Mouse (Mus musculus) monocyte, adult 2 months (primary cell): Measurements from ENCODE around the gene Gm26602.
A peak's percentile ranks its signal among the peaks of the same experiment; 100 is the strongest.

Experiments used
- DNase-seq, 2 experiments: peaks; one replicate each; pipeline ENCODE4 v3.0.0; 2022; ENCODE audit warnings: low spot score in 2 of 2, low read depth in 1 of 2

Gene Gm26602

DNA sequence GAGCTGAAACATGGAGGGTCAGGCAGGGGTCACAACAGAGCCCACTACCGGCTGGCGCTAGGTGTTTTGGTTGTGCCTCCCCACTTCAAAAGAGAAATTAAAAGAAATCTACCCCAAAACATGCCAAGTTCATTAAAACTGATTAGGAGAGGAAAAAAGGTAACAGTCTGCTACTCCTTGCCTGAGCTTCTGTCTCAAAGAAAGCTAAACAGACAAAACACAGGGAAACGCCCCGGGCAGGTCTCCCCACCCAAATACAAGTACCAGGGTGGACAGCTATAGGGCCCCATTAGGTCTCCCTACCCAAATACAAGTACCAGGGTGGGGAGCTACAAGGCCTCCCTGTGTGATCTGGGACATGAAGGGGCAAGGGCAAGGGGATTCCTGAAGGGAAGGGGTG, at the start of gene Gm26602:
Gene Gm26602 (plus strand): TSS at position 301 of the 400 bp plus-strand sequence.
- no peak for DNase-seq

- no peak for DNase-seq
Observed at GRCm38 (mm10) chr10:79861230-79862048, 49.2 kb upstream of the Gm26602 start.

DNA sequence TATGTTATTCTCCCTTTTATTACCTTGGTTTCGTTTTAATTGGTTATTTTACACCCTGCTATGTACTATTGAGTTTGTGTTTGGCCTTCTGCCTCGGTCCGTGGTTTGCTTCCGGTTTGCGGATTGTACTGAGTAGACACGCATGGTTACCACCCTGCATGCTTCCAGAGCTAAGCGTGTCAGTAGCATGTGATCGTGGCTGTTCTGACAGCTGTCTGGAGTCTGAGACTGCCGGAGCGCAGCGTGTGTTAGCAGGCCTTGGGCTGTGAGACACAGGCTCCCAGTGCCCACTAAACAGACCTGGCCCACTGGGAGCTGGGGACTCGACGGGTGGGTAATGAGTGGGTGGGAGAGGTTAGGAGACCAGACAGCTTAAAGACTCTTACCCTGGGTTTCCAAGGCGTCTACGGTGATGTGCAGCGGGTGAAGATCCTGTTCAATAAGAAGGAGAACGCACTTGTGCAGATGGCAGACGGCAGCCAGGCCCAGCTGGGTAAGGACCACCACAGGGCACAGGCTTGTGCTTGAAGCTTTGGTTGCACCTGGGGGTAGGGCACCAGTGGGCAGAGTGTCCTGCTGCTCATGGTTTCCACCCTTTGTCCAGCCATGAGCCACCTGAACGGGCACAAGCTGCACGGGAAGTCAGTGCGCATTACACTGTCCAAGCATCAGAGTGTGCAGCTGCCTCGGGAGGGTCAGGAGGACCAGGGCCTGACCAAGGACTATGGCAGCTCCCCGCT, 48.4 kb upstream of the Gm26602 start:
- no peak for DNase-seq

DNA sequence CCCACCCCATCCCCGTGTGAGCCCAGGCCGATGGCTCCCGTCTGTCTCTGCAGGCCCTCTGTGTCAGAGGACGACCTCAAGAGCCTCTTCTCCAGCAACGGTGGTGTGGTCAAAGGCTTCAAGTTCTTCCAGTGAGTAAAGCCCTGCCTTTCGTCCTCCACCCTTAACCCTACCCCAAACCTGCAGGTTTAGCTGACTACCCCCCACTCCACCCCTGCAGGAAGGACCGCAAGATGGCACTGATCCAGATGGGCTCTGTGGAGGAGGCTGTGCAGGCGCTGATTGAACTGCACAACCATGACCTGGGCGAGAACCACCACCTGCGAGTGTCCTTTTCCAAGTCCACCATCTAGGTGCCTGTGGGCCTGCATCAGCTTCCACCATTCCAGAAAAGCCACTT, 47.7 kb upstream of the Gm26602 start:
- no peak for DNase-seq

DNA sequence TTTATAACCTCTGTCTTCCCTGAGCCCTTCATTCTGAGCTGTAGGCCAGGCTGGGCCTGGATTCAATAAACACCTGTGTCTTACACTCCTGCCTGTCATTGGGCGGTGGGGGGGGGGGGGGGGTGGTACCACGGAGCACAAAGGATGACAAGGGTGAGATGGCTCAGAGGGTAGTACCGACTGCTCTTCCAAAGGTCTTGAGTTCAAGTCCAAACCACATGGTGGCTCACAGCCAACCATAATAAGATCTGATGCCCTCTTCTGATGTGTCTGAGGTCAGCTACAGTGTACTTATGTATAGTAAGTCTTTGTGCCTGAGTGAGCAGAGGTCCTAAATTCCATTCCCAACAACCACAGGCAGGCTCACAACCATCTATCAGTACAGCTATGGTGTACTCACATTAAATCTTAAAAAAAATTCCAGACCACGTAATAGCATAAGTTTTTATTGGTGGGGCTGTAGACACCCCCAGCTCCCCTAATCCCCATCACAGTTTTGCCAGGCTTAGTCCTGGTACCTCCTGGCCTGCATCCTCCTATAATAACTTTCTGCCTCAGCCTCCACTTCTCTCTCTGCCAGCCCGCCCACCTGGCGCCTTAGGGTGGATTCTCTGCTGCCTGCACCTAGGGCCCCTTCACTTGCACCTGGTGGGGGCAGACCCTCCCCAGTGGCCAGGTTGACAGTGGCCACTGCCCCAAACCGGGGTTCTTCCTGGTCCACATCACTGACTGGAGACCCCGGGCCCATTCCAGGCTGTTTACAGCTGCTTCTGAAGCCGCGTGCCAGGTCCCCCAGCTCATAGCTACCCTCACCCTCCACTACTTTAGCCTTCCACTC, 46.1 kb upstream of the Gm26602 start:
- no peak for DNase-seq

- DNase-seq = no peak
Observed at GRCm38 (mm10) chr10:79865189-79865601, 45.5 kb upstream of the Gm26602 start.

- DNase-seq = no peak
Observed at GRCm38 (mm10) chr10:79865801-79866295, 44.8 kb upstream of the Gm26602 start.

DNA sequence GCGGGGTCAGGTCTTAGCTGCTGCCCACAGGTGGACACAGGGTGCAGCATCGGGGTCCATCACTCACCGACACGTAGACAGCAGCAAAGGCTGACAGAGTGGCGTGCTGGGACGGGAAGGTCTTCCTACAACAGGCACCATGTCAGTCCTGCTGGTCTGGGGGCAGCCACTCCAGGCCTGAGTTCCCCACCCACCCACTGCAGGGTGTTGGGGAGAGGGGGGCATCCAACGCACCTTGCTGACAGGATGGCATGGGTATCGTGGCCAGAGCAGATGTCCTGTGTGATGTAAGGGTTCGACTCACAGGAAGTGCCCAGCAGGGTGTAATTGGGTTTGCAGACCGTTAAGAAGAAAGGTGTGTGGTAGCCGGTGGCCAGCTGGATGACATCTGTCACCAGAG, 44.1 kb upstream of the Gm26602 start:
- DNase-seq = no peak

DNA sequence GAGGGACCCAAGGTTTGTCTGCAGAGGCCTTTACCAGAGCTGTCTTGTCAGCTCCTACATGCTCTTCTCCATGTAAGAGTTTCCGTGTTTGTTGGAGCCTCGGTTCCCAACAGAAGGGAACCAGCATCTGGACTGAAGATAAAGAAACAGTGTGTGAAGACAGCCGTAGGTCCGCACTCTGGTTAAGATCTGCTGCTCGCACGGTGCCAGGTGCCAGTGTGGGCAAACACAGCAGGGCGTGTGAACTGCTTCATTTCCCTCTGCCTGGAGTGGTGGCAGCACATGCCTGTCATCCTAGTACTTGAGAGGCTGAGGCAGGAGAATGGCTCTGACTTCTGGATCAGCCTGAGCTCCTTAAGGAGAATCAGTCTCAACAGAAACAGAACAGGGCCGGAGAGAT, 38.8 kb upstream of the Gm26602 start:
- no peak for DNase-seq

- DNase-seq = no peak
Observed at GRCm38 (mm10) chr10:79872862-79873261, 37.8 kb upstream of the Gm26602 start.

GRCm38 (mm10) chr10:79873313-79873712, 37.3 kb upstream of the Gm26602 start:
- DNase-seq = no peak

DNA sequence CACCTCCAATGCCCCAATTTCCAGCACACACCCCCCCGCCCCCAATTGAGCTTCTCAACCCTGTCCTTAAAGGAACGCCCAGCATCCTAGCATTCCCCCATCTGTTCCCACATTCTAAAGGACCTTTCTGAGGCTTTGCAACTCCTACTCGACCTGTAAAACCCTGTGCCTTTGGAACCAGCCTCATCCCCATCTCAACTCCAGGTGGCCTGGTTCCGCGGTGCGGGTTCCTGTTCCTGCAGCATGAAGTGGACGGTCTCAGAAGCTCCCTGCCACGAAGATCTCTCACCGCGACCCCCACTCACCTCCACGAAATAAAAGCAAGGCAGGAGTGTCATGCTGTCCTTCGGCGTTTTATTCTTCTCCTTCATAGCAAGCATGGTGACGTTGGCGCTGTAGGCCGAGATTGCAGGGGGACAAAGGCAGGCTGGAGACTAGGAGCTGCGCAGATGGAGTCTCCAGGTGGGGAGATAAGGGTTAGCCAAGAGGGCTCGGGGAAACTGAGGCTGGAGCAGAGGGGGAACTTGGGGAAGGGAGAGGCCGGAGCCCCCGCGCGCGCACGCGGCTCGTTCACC, 36.9 kb upstream of the Gm26602 start:
- no peak for DNase-seq

DNA sequence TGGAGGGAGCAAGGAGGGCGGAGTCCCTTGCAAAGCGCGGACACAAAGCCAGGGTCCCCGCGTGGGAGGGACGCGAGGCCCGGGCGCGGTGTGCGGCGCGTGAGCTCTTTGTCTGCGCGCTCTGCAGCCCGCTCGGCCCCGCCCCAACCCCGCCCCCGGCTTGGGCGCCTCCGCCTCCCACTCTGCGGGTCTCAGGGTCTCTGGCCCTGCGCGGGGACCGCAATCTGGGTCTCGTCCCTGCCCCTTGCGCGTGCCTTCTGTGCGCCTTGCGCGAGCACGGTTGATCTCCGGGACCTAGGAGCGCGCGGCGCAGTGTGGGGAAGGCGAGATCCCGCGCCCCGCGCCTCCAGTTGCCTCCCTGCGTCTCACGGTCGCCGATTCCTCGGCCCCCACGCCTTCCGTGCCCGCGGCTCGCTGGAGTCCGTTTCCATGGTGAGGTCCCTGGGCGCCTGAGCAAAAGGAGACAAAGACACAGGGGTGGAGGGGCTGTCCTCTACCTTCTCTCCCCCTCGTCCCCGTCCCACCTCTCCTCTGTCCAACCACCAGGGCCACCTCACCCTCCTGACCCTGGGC, 36.3 kb upstream of the Gm26602 start, which contains the start of the genes Prtn3 and Plppr3:
Gene Prtn3 (plus strand): TSS at position 187 of the 573 bp plus-strand sequence.
Gene Plppr3 (minus strand): TSS at position 345 of the 573 bp plus-strand sequence.
- DNase-seq = no peak

- no peak for DNase-seq
Observed at GRCm38 (mm10) chr10:79877174-79877573, 33.5 kb upstream of the Gm26602 start.

GRCm38 (mm10) chr10:79877757-79878156, 32.9 kb upstream of the Gm26602 start:
- peak; percentile 54 to 59 for DNase-seq

GRCm38 (mm10) chr10:79879527-79879926, 31.1 kb upstream of the Gm26602 start:
- no peak for DNase-seq

GRCm38 (mm10) chr10:79880721-79881120, 29.9 kb upstream of the Gm26602 start:
- DNase-seq = no peak

GRCm38 (mm10) chr10:79881981-79882380, 28.7 kb upstream of the Gm26602 start:
- DNase-seq = no peak

GRCm38 (mm10) chr10:79883297-79884084, 27.2 kb upstream of the Gm26602 start:
- DNase-seq = peak; percentile 46 to 67

DNA sequence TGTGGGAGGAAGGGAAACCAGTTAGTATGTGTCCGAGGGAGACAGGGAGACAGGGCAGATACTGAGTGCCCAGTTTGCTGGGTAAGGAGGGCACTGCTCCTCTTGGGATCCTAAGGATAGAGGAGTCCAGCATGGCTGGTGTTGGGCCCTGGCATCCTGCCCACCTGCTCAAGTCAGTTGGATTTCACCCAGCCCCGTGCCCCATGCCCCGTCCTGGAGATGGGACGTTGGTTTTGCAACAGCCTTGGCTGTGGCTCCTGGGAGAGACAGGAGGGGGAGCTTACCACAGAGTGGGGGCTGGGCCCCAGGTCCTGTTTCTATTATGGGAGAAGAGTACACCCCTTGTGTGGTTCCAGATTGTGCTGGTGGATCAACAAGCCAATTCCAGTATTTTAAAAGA, 26.2 kb upstream of the Gm26602 start:
- DNase-seq = no peak
